Mouse (Mus musculus): ENCODE measurements around the gene Ap4m1. TPM values are rescaled to one million over a fixed set of nuclear protein-coding genes. Genes with fewer than 3 reads are reported as not detected.

The Ap4m1 gene
- polyA plus RNA-seq, 1 experiment from 2014 or later = 35.8 TPM

DNA sequence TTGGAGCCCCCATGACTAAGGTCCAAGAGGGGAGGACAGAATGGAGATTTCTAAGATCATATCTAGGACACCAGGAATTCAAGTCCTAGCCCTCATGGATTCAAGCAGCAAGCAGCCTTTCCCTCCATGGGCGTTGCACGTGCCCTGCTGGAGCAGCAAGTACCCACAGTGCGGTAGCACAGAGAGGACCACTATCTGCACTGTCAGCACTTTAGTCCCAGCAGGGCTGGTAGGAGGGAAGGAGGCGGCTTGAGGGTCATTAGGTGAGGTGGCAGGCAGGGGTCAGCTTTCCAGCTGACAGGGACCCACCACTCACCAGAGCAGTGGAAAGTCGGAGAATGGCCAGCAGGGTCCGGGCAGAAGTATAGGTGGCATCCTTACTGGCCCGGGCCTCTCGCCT, 6.2 kb upstream of the Ap4m1 start:
- H3K4me2 ChIP-seq (replicated peaks) = no peak overlapping the region
- no peaks in the 10 kb centered on the region for H3K9me3 ChIP-seq
- H3K27ac ChIP-seq = no peak overlapping the region
- H3K9ac ChIP-seq = 0 out of 2 replicates have a peak overlapping the region, but pooled peaks have one; percentile 13
- WGBS = 75% methylated on average over 8 of the region's 8 CpGs
- no peak overlapping the region for H3K4me3 ChIP-seq
- H3K27me3 ChIP-seq = no peaks in the 10 kb centered on the region
- H3K36me3 ChIP-seq = peaks cover 80% of the 10 kb centered on the region
- no peak for ATAC-seq (ENCODE audit: low FRiP score, low read depth)
- H3K4me1 ChIP-seq = peaks cover 27% of the 10 kb centered on the region

DNA sequence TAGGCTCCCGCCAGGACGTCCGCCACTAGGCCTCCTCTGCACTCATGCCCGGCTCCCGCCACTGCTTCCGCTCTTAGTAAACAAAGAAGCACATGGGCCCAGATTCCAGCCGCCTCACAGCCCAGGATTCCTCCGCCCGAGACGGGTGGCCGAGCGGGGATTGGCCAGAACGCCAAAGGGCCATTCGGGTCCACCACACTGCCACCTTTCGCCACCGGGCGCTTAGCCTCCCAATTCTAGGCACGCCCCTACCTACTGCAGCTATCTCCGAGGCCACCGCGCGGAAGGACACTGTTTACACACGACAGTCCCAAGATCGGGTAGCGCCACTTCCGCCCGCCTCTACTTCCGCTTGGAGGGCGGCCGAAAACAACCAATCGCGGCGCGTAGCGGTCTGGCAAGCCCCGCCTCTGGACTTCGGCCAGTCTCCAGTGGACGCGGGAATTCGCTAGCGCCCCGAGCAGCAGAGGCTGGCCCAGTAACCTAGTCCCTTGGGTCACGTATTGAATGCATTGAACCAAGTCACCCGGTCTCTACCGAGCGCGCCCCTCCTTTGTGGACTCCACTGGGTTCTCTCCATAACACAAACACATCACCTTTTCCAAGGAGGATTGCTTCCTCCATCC, 753 bp upstream of the Ap4m1 start:
- Histone ChIP-seq H3K4me2 (replicated peaks) (peak overlapping the region; percentile 76), H3K27ac (peak overlapping the region; percentile 93), H3K4me1 (peaks cover 29% of the 10 kb centered on the region), H3K36me3 (peaks cover 62% of the 10 kb centered on the region), H3K4me3 (peak overlapping the region; percentile 69), H3K9me3 (no peaks in the 10 kb centered on the region), H3K27me3 (no peaks in the 10 kb centered on the region), H3K9ac (peak overlapping the region; percentile 75)
- under 1% methylated on average over 47 of the region's 47 CpGs for WGBS
- ATAC-seq (ENCODE audit: low FRiP score, low read depth) = peak; percentile 83

DNA sequence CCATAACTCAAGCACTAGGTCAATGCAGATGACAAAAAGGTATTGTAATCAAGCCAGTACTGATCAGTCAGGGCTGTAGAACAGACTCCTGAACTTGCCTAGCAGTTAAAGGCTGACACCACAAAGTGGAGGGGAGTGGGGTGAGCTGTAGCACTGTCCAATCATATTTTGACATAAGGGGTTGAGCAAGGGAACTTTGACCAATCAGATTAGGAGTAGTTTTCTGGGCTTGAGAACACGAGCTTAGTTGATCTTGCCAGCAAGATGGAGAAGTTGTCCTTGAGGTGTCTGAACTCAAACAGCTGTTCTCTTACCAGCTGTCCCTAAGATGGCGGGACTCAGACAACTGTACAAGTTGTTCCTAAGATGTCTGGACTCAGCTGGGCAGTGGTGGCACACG, 1.4 kb downstream of the Ap4m1 start:
- no peaks in the 10 kb centered on the region for H3K9me3 ChIP-seq
- peak overlapping the region; percentile 65 for H3K4me2 ChIP-seq (replicated peaks)
- H3K9ac ChIP-seq = peak overlapping the region; percentile 72; the same call in 1 of the 2 replicates
- ATAC-seq (ENCODE audit: low FRiP score, low read depth) = no peak
- H3K4me3 ChIP-seq = peak overlapping the region; percentile 69
- H3K27me3 ChIP-seq = no peaks in the 10 kb centered on the region
- H3K36me3 ChIP-seq = peaks cover 61% of the 10 kb centered on the region
- peak overlapping the region; percentile 86; the same call in 1 of the 2 replicates for H3K27ac ChIP-seq
- H3K4me1 ChIP-seq = peaks cover 29% of the 10 kb centered on the region
- WGBS = 78% methylated on average over 3 of the region's 3 CpGs

DNA sequence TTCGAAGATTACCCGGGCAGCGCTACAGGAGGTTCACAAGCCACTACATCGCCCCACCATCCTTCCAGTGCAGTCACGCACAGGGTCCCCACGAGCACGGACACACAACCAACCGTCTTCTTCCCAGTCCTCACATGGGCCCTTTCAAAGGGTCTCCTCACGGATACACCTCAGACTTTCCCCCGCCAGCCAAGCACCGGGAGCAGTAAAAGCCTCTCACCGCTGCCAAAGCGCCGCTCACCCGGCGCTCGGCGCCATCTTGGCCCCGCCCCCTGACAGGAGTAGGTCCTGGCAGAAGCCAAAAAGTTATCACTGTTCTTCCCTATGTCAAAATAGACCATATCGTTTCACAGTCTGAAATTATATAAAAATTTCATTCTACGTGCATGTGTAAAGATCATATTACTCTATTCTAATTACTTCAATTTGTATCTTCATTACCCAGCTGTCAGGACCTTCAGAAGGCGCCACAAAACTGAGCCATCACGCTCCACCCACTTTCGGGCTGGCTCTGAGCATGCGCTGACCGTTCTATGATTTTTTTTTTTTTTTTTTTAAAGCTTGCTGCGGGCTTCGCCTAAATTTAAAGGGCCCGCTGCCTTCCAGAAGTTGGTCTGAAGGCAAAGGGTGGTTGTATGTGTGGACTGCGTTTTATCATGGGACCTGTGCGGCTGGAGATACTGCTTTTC, 15.3 kb downstream of the Ap4m1 start, which contains the start of the genes Taf6 and Cnpy4:
Taf6 (minus strand) TSS at position 502 of the 689 bp plus-strand sequence.
Cnpy4 (plus strand) TSS at position 536 of the 689 bp plus-strand sequence.
- peak within 1 kb of the TSS; percentile 81 for H3K9ac ChIP-seq
- H3K27ac ChIP-seq = peak within 1 kb of the TSS; percentile 85
- peaks cover 48% of the 10 kb centered on the region for H3K36me3 ChIP-seq
- H3K4me3 ChIP-seq = peak within 1 kb of the TSS; percentile 78
- H3K9me3 ChIP-seq = no peaks in the 10 kb centered on the region
- H3K27me3 ChIP-seq = no peaks in the 10 kb centered on the region
- H3K4me1 ChIP-seq = peaks cover 19% of the 10 kb centered on the region
- H3K4me2 ChIP-seq (replicated peaks) = peak within 1 kb of the TSS; percentile 72
- under 1% methylated on average over 31 of the region's 31 CpGs for WGBS
- ATAC-seq (ENCODE audit: low FRiP score, low read depth) = peak; percentile 86

DNA sequence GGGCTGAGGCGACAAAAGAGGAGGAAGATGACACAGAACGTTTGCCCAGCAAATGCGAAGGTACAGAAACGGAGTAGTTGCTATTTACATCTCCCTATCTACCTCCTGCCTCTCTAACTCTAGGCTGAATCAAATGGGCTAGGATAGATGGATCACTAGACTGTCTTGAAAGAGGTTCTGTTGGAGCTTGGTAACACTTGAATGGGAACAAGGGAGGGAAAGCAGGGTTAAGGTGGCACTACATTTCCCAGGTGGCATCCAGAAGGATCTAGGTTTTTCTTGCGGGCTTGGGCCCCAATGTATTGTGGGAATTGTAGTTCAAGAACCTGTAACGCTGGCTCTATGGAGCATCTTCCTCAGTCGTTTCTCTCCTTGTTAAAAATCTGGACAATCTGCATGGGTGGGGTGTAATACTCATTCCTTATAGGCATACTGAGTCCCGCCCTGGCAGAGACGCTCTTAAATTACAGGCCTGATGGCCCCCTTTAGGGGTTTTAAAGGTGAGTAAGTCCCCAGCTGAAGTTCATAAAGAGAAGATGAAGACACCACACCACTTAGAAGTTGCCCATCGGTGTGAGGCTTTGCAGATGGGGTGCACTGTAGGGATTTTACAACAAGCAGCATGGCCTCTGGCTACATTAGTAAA, 16.0 kb downstream of the Ap4m1 start:
- Histone ChIP-seq H3K27me3 (no peaks in the 10 kb centered on the region), H3K9me3 (no peaks in the 10 kb centered on the region), H3K36me3 (peaks cover 48% of the 10 kb centered on the region), H3K9ac (peak overlapping the region; percentile 81), H3K27ac (peak overlapping the region; percentile 78), H3K4me2 (replicated peaks) (peak overlapping the region; percentile 72), H3K4me3 (peak overlapping the region; percentile 78), H3K4me1 (peaks cover 19% of the 10 kb centered on the region)
- peak; percentile 84 for ATAC-seq (ENCODE audit: low FRiP score, low read depth)
- 1% methylated on average over 10 of the region's 10 CpGs for WGBS

- H3K9me3 ChIP-seq = no peaks in the 10 kb centered on the region
- 7% methylated on average over 53 of the region's 54 CpGs for WGBS
- H3K4me3 ChIP-seq = peak within 1 kb of the TSS; percentile 75
- H3K9ac ChIP-seq = peak within 1 kb of the TSS; percentile 86
- peak within 1 kb of the TSS; percentile 81 for H3K4me2 ChIP-seq (replicated peaks)
- peaks cover 10% of the 10 kb centered on the region for H3K4me1 ChIP-seq
- peak; percentile 86 for ATAC-seq (ENCODE audit: low FRiP score, low read depth)
- H3K27me3 ChIP-seq = no peaks in the 10 kb centered on the region
- H3K27ac ChIP-seq = peak within 1 kb of the TSS; percentile 83
- peaks cover 38% of the 10 kb centered on the region for H3K36me3 ChIP-seq
These were observed 22.2 kb downstream of the Ap4m1 start, which contains the start of gene Mblac1 for GRCm38 (mm10) chr5:138193771-138194727. Gene Mblac1 (plus strand): TSS chr5:138194314.

GRCm38 (mm10) chr5:138194755-138195345, 23.0 kb downstream of the Ap4m1 start:
- peak overlapping the region; percentile 81 for H3K4me2 ChIP-seq (replicated peaks)
- no peaks in the 10 kb centered on the region for H3K27me3 ChIP-seq
- no peaks in the 10 kb centered on the region for H3K9me3 ChIP-seq
- peaks cover 32% of the 10 kb centered on the region for H3K36me3 ChIP-seq
- H3K9ac ChIP-seq = peak overlapping the region; percentile 86
- ATAC-seq (ENCODE audit: low FRiP score, low read depth) = peak; percentile 57
- peaks cover 10% of the 10 kb centered on the region for H3K4me1 ChIP-seq
- peak overlapping the region; percentile 83 for H3K27ac ChIP-seq
- peak overlapping the region; percentile 75 for H3K4me3 ChIP-seq
- 2% methylated on average over 29 of the region's 29 CpGs for WGBS

- Histone ChIP-seq H3K4me1 (peaks cover 10% of the 10 kb centered on the region), H3K9ac (0 out of 2 replicates have a peak overlapping the region, but pooled peaks have one; percentile 86), H3K27me3 (no peaks in the 10 kb centered on the region), H3K4me2 (replicated peaks) (peak overlapping the region; percentile 81), H3K27ac (no peak overlapping the region), H3K9me3 (no peaks in the 10 kb centered on the region), H3K4me3 (peak overlapping the region; percentile 75), H3K36me3 (peaks cover 26% of the 10 kb centered on the region)
- whole genome bisulfite sequencing = 78% methylated on average over 7 of the region's 7 CpGs
- no peak for ATAC-seq (ENCODE audit: low FRiP score, low read depth)
These were observed 23.7 kb downstream of the Ap4m1 start for GRCm38 (mm10) chr5:138195463-138195862.

- Histone ChIP-seq H3K4me1 (peaks cover 10% of the 10 kb centered on the region), H3K9ac (no peak overlapping the region), H3K27me3 (no peaks in the 10 kb centered on the region), H3K9me3 (peaks cover 4% of the 10 kb centered on the region; the same call in 1 of the 2 replicates), H3K36me3 (no peaks in the 10 kb centered on the region), H3K4me2 (replicated peaks) (no peak overlapping the region), H3K4me3 (no peak overlapping the region), H3K27ac (no peak overlapping the region)
- WGBS = 15% methylated on average over 1 of the region's 1 CpGs
- ATAC-seq (ENCODE audit: low FRiP score, low read depth) = no peak
These were observed 27.8 kb downstream of the Ap4m1 start for GRCm38 (mm10) chr5:138199576-138199975.

DNA sequence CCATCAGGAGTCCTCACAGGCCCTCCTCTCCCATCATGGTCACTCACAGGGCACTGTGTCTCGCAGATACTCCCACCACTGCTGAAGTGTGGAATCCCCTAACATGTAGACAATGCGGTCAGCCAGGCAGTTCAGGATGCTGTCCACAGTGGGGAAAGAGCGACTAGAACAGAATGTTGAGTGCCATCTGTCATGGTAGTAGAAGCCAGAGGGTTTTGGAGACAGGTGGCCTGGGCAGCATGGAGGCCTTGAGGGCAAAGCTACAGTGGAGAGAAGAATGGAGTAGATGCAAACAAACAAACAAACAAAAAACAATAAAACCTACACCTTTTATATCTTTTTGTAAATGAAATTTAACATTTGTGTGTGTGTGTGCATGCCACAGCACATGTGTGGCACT, 30.3 kb downstream of the Ap4m1 start:
- H3K36me3 ChIP-seq = no peaks in the 10 kb centered on the region
- H3K9me3 ChIP-seq = peaks cover 12% of the 10 kb centered on the region
- no peak overlapping the region for H3K27ac ChIP-seq
- H3K27me3 ChIP-seq = no peaks in the 10 kb centered on the region
- H3K9ac ChIP-seq = no peak overlapping the region
- no peaks in the 10 kb centered on the region for H3K4me1 ChIP-seq
- ATAC-seq (ENCODE audit: low FRiP score, low read depth) = no peak
- H3K4me3 ChIP-seq = no peak overlapping the region
- no peak overlapping the region for H3K4me2 ChIP-seq (replicated peaks)
- WGBS = 88% methylated on average over 3 of the region's 3 CpGs

DNA sequence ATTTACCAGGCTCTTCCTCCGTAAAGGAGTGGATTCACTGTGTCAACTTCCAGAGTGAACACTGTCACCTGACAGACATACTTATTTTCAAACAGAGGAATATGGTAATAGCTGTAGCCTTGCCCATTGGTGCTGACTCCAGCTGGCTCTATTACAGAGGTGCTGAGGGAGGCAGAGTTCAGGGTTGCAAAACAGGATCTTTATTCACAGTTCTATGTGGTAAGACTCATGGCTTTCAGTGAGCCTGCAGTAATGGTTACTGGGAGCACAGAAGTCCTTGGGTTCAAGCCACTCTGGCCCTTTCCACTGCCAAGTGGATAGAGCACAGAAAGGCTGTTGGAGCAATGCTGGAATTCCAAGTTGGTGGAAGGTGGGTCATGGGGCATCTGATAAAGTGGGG, 35.5 kb downstream of the Ap4m1 start:
- Histone ChIP-seq H3K9me3 (peaks cover 12% of the 10 kb centered on the region), H3K27ac (no peak overlapping the region), H3K4me1 (no peaks in the 10 kb centered on the region), H3K4me3 (no peak overlapping the region), H3K4me2 (replicated peaks) (no peak overlapping the region), H3K36me3 (no peaks in the 10 kb centered on the region), H3K27me3 (no peaks in the 10 kb centered on the region), H3K9ac (no peak overlapping the region)
- ATAC-seq (ENCODE audit: low FRiP score, low read depth) = no peak
- 84% methylated on average over 1 of the region's 1 CpGs for WGBS
